Mouse (Mus musculus): ENCODE data around the gene Sphk1.
"Not testable (repeated sequence)": the region's sequence is repeated elsewhere in the genome, so short reads cannot be mapped to it uniquely, and the experiment has no call there.

The Sphk1 gene

GRCm38 (mm10) chr11:116530187-116531147 lies at the start of gene Sphk1:
Gene Sphk1 (plus strand): TSS chr11:116530925.
- DNase-seq (ENCODE audit: low read depth, low spot score), result no peak

- no peak for DNase-seq (ENCODE audit: low read depth, low spot score)
These were observed 49.8 kb upstream of the Sphk1 start for GRCm38 (mm10) chr11:116480975-116481374.

GRCm38 (mm10) chr11:116481776-116482175 lies 48.9 kb upstream of the Sphk1 start:
- DNase-seq (ENCODE audit: low read depth, low spot score), result no peak

GRCm38 (mm10) chr11:116484261-116484660 lies 46.5 kb upstream of the Sphk1 start:
- DNase-seq (ENCODE audit: low read depth, low spot score), result no peak

GRCm38 (mm10) chr11:116488207-116488606 lies 42.5 kb upstream of the Sphk1 start:
- DNase-seq (ENCODE audit: low read depth, low spot score), result no peak

GRCm38 (mm10) chr11:116488693-116489375 lies 41.9 kb upstream of the Sphk1 start:
- DNase-seq (ENCODE audit: low read depth, low spot score), result no peak

DNA sequence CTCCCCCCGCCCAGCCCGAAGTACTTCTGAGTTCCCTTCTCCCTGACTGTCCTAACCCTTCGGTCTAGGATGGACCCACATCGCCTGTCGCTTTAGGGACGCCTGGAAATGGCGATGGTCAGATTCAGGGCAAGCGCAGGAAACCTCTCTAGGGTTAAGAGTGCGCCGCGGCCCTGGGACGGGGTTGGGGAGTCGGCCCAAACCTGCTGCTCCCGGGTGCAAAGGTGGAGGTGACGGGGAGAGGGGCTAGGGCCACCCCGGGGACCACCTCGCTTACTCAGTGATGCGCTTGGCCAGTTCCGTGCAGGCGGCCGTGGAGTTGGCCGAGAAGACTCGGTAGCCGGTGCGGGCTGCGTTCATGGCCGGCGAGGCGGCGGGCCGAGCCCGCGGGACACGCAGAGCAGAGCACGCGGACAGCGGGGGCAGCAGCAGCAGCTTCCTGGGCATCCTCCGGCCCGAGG lies 40.9 kb upstream of the Sphk1 start:
- DNase-seq (ENCODE audit: low read depth, low spot score), result no peak

- DNase-seq (ENCODE audit: low read depth, low spot score), result peak; percentile 86
These were observed 40.3 kb upstream of the Sphk1 start for GRCm38 (mm10) chr11:116490232-116491107.

DNA sequence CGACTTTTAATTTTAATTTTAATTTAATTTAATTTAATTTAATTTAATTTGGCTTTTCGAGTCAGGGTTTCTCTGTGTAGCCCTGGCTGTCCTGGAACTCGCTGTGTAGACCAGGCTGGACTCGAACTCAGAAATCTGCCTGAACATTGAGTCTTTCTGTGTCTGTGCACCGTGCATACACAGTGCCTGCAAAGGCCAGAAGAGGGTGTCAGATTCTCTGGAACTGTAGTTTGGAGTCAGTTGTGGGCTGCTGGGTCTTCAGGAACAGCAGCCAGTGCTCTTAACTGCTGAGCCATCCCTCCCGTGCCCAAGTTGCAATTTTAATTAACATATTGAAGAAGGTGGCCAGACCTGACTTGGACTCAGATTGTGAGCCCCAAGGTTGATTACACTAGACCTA lies 39.4 kb upstream of the Sphk1 start:
- DNase-seq (ENCODE audit: low read depth, low spot score), result no peak

GRCm38 (mm10) chr11:116492507-116492906 lies 38.2 kb upstream of the Sphk1 start:
- DNase-seq (ENCODE audit: low read depth, low spot score), result not testable (repeated sequence)

GRCm38 (mm10) chr11:116493191-116493590 lies 37.5 kb upstream of the Sphk1 start:
- DNase-seq (ENCODE audit: low read depth, low spot score), result no peak

DNA sequence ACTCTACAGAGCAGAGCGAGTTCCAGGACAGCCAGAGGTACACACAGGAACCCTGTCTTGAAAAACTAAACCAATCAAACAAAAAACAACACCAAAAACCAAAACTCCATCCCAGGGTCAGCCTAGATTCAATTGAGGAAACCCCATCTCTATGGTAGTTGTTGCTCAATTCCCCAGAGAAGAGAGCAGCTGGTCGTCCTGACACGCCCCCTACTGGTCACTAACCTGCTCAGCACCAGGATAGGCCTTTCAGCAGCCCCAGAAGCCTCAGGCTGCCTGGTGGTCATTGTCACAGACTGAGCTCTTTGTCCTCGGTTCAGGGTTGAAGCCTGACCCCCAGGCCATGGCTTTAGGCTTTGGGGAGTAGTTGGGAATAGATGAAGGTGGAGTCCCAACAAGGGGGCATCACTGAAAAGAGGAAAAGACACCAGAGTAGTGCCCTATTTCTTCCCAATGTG lies 36.9 kb upstream of the Sphk1 start, which contains the start of gene Prpsap1:
Gene Prpsap1, minus strand, starts transcription at position 408 of the 458 bp plus-strand sequence.
- DNase-seq (ENCODE audit: low read depth, low spot score), result no peak

DNA sequence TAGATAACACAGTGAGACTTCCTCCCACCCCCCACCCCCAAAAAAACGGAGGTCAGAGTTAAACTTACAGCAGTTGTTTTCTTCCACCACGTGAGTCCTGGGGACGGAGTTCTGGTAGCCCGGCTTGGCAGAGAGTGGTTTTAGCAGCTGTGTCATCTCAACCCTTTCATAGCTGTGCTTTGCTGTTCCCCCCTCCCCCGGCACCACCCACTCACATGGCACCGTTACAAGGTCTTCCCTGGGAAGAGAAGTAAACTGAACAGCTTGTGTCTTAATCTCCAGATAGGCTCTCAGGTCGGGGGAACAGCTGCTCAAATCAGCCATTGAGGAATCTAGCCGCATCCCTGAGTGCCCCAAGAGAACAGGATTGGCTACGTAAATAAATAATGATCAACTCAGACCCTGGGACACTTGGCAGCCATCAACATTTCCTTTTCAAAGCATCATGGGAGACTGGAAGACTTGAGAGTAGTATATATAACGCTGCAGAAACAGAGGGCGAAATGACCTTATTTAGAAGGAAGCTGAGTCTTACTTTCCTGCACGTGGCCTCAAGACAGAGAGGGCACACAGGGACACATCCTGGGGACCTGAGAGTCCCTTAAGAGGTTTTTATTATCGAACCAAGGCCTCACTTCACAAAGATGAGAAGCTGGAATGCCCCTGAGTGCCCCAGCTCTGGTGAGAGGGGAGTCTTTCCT lies 36.1 kb upstream of the Sphk1 start:
- DNase-seq (ENCODE audit: low read depth, low spot score), result no peak

DNA sequence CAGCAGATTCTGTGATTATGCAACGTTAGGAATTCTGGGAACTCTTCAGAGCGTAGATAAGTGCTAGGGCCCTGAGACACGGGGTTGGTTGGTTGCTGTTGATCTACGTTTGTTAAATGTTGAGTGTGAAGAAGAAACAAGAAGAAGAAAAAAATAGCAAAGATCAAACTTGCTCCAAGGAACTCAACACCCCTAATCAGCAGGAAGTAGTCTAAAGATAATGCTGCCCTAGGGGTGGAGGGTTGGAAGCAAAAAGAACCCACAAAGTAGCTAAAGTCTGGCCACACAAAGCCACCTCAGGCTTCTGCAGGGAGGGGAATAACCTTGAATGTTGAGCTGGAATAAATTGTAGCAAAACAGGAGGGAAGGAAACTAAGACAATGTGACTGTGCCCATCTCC lies 33.4 kb upstream of the Sphk1 start:
- no peak for DNase-seq (ENCODE audit: low read depth, low spot score)

DNA sequence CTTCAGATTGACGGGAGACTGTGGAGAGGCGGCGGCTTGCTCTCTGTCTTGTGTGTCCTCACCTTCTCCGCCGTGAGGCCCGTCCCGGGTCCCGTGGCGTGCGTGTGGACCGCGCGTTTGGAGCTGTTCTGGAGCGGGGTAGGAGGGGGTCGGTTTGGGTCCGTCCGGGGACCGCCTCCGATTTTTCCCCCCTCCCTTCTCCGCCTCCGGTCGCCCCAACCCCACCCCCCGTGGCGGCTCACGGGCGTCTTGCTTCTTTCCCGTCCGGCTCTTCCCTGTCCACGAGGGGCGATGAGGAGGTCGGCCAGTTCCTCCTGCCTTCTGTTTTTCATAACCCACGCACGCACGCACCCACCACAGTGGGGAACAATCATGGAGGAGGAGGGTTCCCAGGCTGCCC lies 32.1 kb upstream of the Sphk1 start:
- DNase-seq (ENCODE audit: low read depth, low spot score), result no peak

DNA sequence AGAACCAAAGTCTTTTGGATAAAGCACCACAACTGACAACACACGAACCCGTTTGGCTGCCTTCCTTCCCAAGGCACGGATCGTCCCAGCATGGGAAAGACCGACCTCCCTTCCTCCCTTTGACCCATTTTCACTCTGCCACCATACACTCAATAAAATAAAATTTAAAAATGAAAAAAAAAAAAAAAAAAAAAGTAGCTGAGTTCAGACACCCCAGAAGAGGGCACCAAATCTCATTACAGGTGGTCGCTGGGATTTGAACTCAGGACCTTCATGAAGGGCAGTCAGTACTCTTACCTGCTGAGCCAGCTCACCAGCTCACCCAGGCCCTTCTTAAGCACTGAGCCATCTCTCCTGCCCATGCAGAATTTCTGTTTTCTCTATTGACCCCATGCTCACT lies 31.7 kb upstream of the Sphk1 start:
- no peak for DNase-seq (ENCODE audit: low read depth, low spot score)

- peak; percentile 43 for DNase-seq (ENCODE audit: low read depth, low spot score)
These were observed 29.5 kb upstream of the Sphk1 start for GRCm38 (mm10) chr11:116501005-116501746.

DNA sequence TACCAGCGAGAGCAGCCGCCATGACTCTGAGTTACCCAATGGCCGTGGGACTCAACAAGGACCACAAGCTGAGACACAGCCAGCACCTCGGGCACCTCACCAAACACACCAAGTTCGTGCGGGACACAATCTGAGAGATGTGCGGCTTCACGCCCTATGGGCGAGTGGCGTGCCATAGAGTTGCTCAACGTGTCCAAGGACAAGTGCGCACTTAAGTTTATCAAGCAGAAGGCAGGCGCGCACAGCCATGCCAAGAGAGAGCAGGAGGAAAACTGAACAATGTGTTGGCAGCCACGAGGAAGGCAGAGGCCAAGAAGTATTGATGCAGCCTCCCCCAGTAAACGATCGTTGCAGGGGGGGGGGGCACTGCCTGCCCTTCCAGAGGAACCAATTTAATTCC lies 26.2 kb upstream of the Sphk1 start:
- no peak for DNase-seq (ENCODE audit: low read depth, low spot score)

GRCm38 (mm10) chr11:116505573-116505972 lies 25.2 kb upstream of the Sphk1 start:
- DNase-seq (ENCODE audit: low read depth, low spot score), result no peak

Measured in brain, embryonic 18.5 days (tissue).